Mouse (Mus musculus): ENCODE measurements around the gene Med20.

DNA sequence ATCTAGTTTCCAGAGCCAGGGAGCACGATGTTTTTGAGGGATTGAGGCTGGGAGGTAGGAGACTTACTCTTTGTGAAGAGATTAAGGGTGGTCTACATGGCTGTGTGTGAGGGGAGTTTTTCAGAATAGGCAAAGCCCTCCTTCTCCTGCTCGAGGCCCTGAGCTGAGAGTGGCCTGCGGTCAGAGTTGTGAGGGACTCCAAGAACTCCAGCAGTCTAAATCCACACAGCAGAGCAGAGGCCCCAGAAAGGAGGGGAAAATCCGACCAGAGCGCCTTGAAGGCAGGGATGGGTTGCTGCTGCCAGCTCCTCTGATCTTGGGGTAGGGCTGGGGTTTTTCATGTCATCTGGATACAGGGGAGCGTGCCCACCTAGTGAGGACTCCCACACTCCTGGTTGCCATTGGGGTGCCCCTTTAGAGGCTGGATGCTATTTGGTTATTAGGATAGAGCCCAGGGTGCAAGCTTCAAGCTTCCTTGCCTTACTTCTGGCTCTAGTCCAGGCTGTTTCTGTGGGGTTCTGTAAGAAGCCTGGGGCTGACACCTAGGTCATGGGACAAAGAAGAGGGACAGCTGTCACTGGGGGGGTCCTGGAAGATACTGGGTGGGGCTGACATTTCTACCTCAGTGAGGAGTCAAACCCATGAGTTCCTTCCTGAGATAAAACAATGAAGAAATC lies 15.1 kb upstream of the Med20 start:
- no peak for TF ChIP-seq EP300 (optimal IDR thresholded peaks at IDR 0.05)
- no peak for TF ChIP-seq CTCF (IDR thresholded peaks at IDR 0.05; ENCODE audit: low read depth)
